Mouse (Mus musculus) fat pad, adult 2 months (tissue): ENCODE measurements around the gene Nav2.

Source experiments
- DNase-seq: peaks from one replicate; pipeline ENCODE4 v3.0.0-alpha.2; 2011; ENCODE audit warnings: low read depth, low spot score; ENCODE audit errors: extremely low read depth

The Nav2 gene

DNA sequence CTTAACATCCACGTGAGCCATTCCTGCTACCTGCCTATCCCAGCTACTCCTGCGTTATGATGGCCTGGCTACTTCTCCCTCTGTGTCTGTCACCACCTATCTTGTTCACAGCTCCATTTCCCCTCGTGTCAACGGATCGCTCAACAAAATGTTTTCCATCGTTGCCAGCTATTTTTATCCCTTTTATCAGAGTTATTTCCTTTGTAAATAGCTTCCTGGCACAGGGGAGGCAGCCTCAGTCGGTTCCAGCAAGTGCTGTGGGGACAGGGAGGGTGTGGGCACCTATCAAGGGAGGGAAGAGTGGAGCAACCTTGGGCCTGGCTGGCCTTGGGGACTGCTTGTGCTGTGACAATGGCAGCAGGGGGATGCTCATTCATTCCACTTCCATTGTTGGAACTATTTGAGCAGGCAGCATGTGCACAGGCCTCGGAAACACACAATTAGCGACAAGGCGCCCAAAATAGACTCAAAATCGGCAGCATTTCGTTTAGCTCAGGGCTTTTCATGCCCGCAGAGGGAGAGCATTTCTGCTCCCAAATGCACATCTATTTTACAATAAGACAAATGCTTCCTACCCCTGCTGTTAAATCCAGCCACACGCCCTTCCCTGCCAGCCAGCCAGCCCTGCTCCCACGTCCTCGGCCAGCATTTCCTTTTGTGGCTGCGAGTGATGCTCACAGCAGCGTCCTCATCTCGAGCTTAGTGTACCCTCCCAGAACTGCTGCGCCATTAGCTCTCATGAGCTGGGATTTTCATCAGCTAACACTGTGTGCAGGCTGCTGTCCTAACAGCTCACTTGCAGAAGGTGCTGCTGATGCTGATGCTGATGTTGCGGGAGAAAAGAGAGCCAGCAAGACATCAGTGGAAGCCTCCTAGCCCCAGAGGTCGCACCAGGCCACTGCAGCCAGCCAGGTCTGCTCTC lies 237.5 kb downstream of the Nav2 start:
- no peak for DNase-seq

DNA sequence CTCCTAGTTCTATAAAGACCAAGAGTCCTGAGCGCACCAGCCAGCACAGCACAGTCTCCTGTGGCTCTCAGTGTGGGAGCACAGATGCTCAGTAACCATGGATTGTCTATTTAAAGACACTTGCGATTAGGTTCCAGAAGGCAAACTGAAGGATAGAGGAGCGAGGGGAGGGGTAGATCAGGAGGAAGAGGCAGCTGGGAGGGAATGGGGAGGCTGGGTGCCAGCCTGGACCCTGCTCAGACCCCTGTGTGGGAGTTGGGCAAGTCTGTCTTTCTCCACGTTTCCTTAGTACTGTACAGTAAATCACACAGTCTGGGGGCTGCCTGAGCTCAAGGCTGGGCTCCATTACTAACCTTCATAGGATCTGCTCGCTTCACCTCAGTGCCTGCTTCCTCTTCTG lies 243.8 kb downstream of the Nav2 start:
- no peak for DNase-seq

DNA sequence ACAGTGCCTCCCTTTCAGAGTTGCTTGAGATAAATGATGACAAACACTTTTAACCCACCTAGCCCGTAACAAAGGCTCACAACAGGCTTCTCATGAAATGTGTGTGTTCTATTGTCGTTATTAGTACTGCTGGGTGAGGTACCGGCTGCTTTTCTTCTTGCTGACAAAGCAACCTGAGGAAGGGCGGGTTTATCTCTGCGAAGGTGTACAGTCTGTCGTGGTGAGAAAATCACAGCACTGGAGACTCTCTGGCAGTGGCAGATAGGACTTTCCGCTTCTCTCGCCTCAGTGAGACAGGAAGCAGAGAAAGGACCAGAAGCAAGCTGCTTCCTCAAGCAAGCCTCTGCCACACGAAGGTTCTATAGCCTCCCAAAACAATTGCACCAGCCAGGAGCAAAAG lies 244.2 kb downstream of the Nav2 start:
- DNase-seq = no peak

DNA sequence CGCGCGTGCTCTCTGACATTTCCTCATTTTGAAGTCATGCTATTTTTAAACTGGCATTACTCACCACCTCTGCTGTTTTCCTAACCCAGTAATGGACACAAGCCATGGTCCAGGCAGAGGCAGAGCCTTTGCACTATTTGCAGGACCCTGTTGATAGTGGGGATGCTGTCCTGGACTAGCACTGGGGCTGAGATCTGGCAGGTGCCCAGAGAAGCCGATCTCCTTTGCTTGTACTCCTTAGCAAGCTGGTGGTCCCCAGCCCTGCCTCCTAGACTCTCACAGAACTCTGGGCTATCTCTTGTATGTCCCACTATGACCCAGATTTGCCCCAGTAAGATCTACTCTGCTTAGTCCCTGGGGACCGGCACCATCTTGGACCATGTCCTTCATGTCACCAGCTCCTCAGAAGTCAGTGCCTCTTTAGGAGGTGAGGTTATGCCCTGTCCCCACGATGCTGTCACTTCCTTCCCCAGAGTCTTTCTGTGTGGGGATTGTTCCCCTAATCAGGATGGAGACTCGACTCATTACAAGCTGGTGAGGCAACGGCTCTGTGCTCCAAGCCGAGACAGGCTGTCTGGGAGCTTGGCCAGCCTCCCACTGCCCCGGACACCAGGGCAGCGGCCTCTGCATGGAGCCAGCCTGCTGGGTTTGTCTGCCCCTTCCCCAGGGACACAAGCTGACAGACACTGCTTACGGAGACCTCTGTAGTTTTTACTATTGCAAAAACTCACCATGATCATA lies 250.3 kb downstream of the Nav2 start:
- no peak for DNase-seq

- no peak for DNase-seq
Measured at GRCm38 (mm10) chr7:49159646-49160555, 251.4 kb downstream of the Nav2 start.

DNA sequence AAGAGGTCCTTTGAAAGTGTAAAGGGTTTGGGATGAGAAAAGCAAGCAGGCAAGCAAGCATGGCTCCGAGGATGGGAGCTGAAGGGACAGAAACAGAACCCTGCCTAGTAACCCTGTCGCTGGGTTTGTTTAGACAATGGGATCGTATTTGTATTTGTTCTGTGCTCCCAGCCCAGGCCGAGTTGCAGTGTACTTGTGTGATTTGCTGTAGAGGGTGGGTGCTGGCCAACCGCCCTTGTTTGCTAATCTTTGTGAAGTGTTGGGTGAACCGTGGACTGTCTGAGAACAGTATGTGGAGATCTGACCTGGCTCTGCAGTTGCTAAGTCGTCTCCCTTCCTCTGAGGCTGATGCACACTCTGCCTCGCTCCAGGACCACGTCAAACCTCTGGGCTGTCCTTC lies 253.6 kb downstream of the Nav2 start:
- no peak for DNase-seq

GRCm38 (mm10) chr7:49163789-49164188 lies 255.3 kb downstream of the Nav2 start:
- DNase-seq = no peak

GRCm38 (mm10) chr7:49164868-49165267 lies 256.4 kb downstream of the Nav2 start:
- DNase-seq = no peak

DNA sequence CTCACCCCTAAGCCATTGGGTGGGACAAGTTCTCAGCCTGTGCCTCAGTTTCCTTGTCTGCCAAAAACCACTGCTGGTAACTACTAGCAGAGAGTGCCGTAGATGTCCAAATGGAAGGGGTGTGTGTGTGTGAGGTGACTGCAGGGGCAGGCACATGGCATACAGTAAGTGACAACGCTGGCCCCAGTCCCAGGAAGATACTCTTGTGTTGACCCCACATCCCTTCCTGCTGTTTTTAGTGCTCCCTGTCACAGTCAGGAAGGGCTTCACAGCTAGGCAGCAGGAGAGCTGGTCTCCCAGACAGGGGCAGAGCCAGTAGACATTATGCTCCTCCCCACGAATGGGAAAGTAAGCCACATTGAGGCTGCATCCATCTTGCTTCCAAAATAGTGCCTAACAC lies 264.4 kb downstream of the Nav2 start:
- no peak for DNase-seq

GRCm38 (mm10) chr7:49175784-49176409 lies 267.4 kb downstream of the Nav2 start:
- DNase-seq = no peak

DNA sequence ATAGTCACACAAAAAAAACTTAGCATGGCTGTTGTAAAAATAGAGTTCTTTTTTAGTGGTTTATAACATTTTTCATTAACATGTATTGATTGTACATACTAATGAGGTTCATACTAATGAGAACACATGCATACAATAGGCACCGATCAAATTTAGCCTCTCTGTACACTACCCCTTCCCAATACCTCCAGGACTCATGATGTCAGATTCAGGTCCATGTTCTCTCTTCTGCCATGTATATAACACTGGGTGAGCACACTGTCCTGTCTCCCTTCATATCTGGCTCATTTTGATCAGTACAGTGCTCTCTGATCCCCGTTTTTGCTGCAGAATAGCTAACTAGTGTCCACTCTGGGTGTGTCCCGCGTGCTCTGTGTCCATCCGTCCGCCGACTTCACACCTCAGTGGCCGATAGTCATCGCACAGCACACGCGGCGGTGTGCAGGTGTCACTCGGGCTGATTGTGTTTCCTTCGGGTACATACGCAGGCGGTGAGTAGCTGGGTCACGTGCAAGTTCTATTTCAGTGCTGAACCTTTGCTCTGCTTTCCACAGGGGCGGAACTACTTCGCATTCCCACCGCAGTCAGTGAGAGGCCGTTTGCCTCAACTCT lies 268.2 kb downstream of the Nav2 start:
- no peak for DNase-seq

GRCm38 (mm10) chr7:49178217-49178616 lies 269.7 kb downstream of the Nav2 start:
- DNase-seq = no peak

GRCm38 (mm10) chr7:49181010-49181409 lies 272.5 kb downstream of the Nav2 start:
- DNase-seq = no peak

DNA sequence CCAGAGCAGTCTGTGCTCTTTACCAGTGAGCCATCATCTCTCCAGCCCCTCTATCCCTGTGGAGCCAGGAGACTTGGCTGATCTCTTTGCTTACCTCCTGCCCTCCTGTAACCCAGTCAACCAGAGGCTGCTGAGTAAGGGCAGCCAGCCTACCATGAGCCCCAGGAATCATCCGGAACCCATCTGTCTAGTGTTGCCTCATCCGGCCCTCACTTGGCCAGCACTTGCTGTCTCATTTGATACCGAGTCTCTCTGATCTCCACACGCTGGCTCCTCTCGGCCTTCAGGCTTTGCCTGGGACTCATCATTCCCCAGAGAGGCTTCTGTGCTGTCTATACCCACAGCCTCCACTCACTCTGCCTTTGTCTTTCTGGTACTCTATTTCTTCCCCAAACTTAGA lies 273.9 kb downstream of the Nav2 start:
- DNase-seq = no peak

DNA sequence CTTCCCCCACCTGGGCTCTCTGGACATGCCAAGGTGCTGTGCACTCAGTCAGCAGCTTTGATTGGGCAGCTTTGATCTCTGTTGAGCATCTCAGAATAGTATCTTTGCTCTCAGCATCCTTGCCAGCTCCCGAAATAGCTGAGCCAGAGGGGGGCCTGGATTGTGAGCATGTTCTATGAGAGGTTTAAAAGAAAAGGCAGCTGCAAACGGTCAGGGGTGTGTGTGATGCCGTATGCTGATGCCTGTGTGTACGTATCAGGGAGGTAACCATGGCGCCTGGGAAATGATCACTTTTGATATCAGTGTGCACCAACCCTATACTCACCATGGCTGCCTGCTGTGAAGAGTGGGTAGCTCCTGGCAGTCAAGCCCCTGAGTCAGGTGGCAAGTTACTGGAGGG lies 275.2 kb downstream of the Nav2 start:
- no peak for DNase-seq

- no peak for DNase-seq
Measured at GRCm38 (mm10) chr7:49185991-49186390, 277.5 kb downstream of the Nav2 start.

- no peak for DNase-seq
Measured at GRCm38 (mm10) chr7:49189364-49189763, 280.8 kb downstream of the Nav2 start.

DNA sequence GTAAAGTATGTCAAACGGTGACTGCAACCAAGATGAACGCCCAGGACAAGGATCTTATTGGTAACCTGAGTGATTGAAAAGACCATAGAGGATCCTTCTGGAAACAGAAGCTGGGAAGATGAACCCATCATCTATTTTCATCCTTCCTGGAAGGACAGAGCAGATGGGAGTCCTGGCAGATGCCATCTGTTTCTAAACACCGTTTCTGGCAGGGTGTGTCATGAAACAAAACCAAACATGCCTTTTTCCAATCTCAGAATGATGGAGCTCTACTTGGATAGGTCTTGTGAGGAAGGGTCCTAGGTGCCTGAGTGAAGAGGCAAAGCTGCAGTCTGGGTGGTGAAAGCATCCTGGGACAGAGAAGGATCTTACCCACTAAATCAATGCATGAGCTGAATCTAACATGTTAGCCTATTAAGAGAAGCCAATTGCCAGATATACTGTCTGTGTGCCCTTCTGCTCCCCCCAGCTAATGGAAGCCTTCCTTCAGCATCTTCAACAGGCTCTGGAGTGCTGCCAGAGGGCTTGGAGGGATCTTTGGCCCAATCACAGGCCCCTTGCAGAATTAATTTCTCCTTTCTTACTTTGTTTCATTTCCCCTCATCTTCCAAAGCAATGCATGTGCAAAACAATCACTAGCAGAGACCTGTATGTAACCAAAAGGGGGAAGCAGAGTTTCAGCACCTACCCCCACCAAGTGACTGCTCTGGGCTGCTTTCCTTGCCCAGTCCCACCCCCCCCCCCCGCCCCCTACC lies 281.9 kb downstream of the Nav2 start:
- no peak for DNase-seq

- DNase-seq = no peak
Measured at GRCm38 (mm10) chr7:49191081-49191678, 282.7 kb downstream of the Nav2 start.
